Mouse (Mus musculus) layer of hippocampus, adult 9-10 months (tissue): Measurements from ENCODE around the gene Ykt6.
A peak's percentile ranks its signal among the peaks of the same experiment; 100 is the strongest.
"Not testable (repeated sequence)": the region's sequence is repeated elsewhere in the genome, so short reads cannot be mapped to it uniquely, and the experiment has no call there.

Experiments used
- DNase-seq: peaks from one replicate; pipeline ENCODE4 v3.0.0; 2022; ENCODE audit warnings: low spot score

Gene Ykt6

GRCm38 (mm10) chr11:5994880-5995279 lies 39.4 kb downstream of the Ykt6 start:
- no peak for DNase-seq

GRCm38 (mm10) chr11:5995989-5996388 lies 40.5 kb downstream of the Ykt6 start:
- DNase-seq: peak; percentile 78

GRCm38 (mm10) chr11:5998472-5998871 lies 43.0 kb downstream of the Ykt6 start:
- DNase-seq: no peak

GRCm38 (mm10) chr11:5999832-6000771 lies 44.6 kb downstream of the Ykt6 start:
- DNase-seq: peak; percentile 61

- no peak for DNase-seq
Measured at GRCm38 (mm10) chr11:6000961-6001682, 45.6 kb downstream of the Ykt6 start.

- no peak for DNase-seq
Measured at GRCm38 (mm10) chr11:6001981-6002649, 46.6 kb downstream of the Ykt6 start.

- DNase-seq: no peak
Measured at GRCm38 (mm10) chr11:6003046-6003639, 47.6 kb downstream of the Ykt6 start.

- DNase-seq: not testable (repeated sequence)
Measured at GRCm38 (mm10) chr11:6005374-6006043, 50.0 kb downstream of the Ykt6 start.

GRCm38 (mm10) chr11:6006351-6007009 lies 51.0 kb downstream of the Ykt6 start:
- DNase-seq: not testable (repeated sequence)

GRCm38 (mm10) chr11:6007010-6007778 lies 51.7 kb downstream of the Ykt6 start:
- DNase-seq: not testable (repeated sequence)

GRCm38 (mm10) chr11:6007779-6008128 lies 52.3 kb downstream of the Ykt6 start:
- DNase-seq: not testable (repeated sequence)

- not testable (repeated sequence) for DNase-seq
Measured at GRCm38 (mm10) chr11:6010751-6011482, 55.4 kb downstream of the Ykt6 start.

- DNase-seq: no peak
Measured at GRCm38 (mm10) chr11:6011879-6012278, 56.4 kb downstream of the Ykt6 start.

- no peak for DNase-seq
Measured at GRCm38 (mm10) chr11:6013359-6013758, 57.9 kb downstream of the Ykt6 start.

GRCm38 (mm10) chr11:6015011-6015431 lies 59.5 kb downstream of the Ykt6 start:
- DNase-seq: no peak

GRCm38 (mm10) chr11:6016368-6016767 lies 60.9 kb downstream of the Ykt6 start:
- no peak for DNase-seq

- no peak for DNase-seq
Measured at GRCm38 (mm10) chr11:6016797-6017395, 61.4 kb downstream of the Ykt6 start.
